ENCODE assay signal across 8 mouse cellular contexts in genomic region chr10:59898935-59899334, GRCm38 (mm10). TPM values are rescaled to one million over a fixed set of nuclear protein-coding genes. Genes with fewer than 3 reads are reported as not detected.
A peak's percentile ranks its signal among the peaks of the same experiment; 100 is the strongest.
DNase-seq lines count a peak whose midpoint lies in the region; ATAC-seq and TF ChIP-seq lines count a peak whose summit lies in the region.

No protein-coding gene starts in this region.

- no peaks in the 10 kb centered on the region for H3K9me3 ChIP-seq in heart, embryonic 13.5 days
- no peaks in the 10 kb centered on the region for H3K9me3 ChIP-seq in MEL (replicated peaks; ENCODE audit: insufficient read depth, low read length)
- no peaks in the 10 kb centered on the region for H3K9me3 ChIP-seq in hindbrain, embryonic 11.5 days (ENCODE audit: control insufficient read depth, low read length)

- H3K27ac ChIP-seq in heart, embryonic 13.5 days (replicated peaks): peak overlapping the region; percentile 97
- H3K27ac ChIP-seq in MEL (ENCODE audit: control insufficient read depth, low read depth, low read length) (no peak overlapping the region), macrophage (peak overlapping the region; percentile 88)
- peak overlapping the region; percentile 99 for H3K27ac ChIP-seq in hindbrain, embryonic 11.5 days (ENCODE audit: low read depth, low read length)

- TF ChIP-seq CTCF in MEL (IDR thresholded peaks at IDR 0.05 in 2 of 3, conservative IDR thresholded peaks at IDR 0.05 in 1 of 3; ENCODE audit: control insufficient read depth in 1 of 3, insufficient read depth in 1 of 3, low read depth in 2 of 3, low read length in 3 of 3, poor library complexity in 1 of 3, severe bottlenecking in 1 of 3): no peak

- H3K27me3 ChIP-seq in heart, embryonic 13.5 days (replicated peaks): no peaks in the 10 kb centered on the region
- H3K27me3 ChIP-seq in MEL (ENCODE audit: control insufficient read depth in 1 of 2, insufficient read depth in 2 of 2, low read length in 2 of 2): no peaks in the 10 kb centered on the region
- peaks cover 2% of the 10 kb centered on the region; the same call in 1 of the 2 replicates for H3K27me3 ChIP-seq in hindbrain, embryonic 11.5 days (ENCODE audit: control insufficient read depth, insufficient read depth, low read length)

- ATAC-seq in heart, embryonic 13.5 days (ENCODE audit: extremely low read depth, insufficient number of reproducible peaks, low FRiP score, low TSS enrichment): no peak
- ATAC-seq in hindbrain, embryonic 11.5 days (ENCODE audit: low FRiP score): no peak
- no peak for ATAC-seq in inflammation-experienced regulatory T-cells, adult 6 months

- no peak for TF ChIP-seq EP300 in MEL (IDR thresholded peaks at IDR 0.05; ENCODE audit: low read depth in 1 of 2, low read length in 2 of 2)

- H3K36me3 ChIP-seq in heart, embryonic 13.5 days: peaks cover 47% of the 10 kb centered on the region
- peaks cover 0 to 2% of the 10 kb centered on the region in 2 experiments; a peak in 1 of 4 replicates for H3K36me3 ChIP-seq in MEL (ENCODE audit: control insufficient read depth in 1 of 2, insufficient read depth in 2 of 2, low read length in 2 of 2)
- no peaks in the 10 kb centered on the region for H3K36me3 ChIP-seq in hindbrain, embryonic 11.5 days (ENCODE audit: control insufficient read depth, insufficient read depth, low read length)
- peaks cover 14% of the 10 kb centered on the region for H3K36me3 ChIP-seq in macrophage (ENCODE audit: inconsistent target)

- H3K4me1 ChIP-seq in heart, embryonic 13.5 days: peaks cover 80% of the 10 kb centered on the region
- H3K4me1 ChIP-seq in MEL (ENCODE audit: control insufficient read depth in 1 of 2, insufficient read depth in 2 of 2, low read length in 2 of 2): no peaks in the 10 kb centered on the region
- H3K4me1 ChIP-seq in hindbrain, embryonic 11.5 days (replicated peaks; ENCODE audit: control insufficient read depth, insufficient read depth, low read length): peaks cover 40% of the 10 kb centered on the region

- TF ChIP-seq RAD21 in MEL (IDR thresholded peaks at IDR 0.05; ENCODE audit: low read depth, low read length): no peak

- H3K4me3 ChIP-seq in heart, embryonic 13.5 days: 0 out of 2 replicates have a peak overlapping the region, but pooled peaks have one; percentile 27
- no peak overlapping the region for H3K4me3 ChIP-seq in MEL (ENCODE audit: control insufficient read depth in 1 of 2, insufficient read depth in 1 of 2, low read depth in 2 of 2, low read length in 2 of 2)
- H3K4me3 ChIP-seq in hindbrain, embryonic 11.5 days (ENCODE audit: low read depth, low read length): no peak overlapping the region
- H3K4me3 ChIP-seq in macrophage (ENCODE audit: inconsistent target): no peak overlapping the region

- H3K4me2 ChIP-seq in heart, embryonic 13.5 days: peak overlapping the region; percentile 63
- peak overlapping the region; percentile 39; the same call in 1 of the 2 replicates for H3K4me2 ChIP-seq in hindbrain, embryonic 11.5 days (replicated peaks; ENCODE audit: low read depth, low read length)

- no peak for DNase-seq in heart, postnatal 4 days
- no peak for DNase-seq in MEL (ENCODE audit: low read depth, low spot score)
- no peak for DNase-seq in hindbrain, embryonic 11.5 days (ENCODE audit: low spot score)
- DNase-seq in adrenal gland, postnatal 4 days (ENCODE audit: low spot score in 2 of 2): no peak
- DNase-seq in adrenal gland, postnatal 10 days: no peak

- no peak for TF ChIP-seq POLR2A in MEL (IDR thresholded peaks at IDR 0.05; ENCODE audit: control insufficient read depth in 1 of 2, insufficient read depth in 1 of 2, low read depth in 1 of 2, low read length in 2 of 2, poor library complexity in 1 of 2)

- peak overlapping the region; percentile 80 for H3K9ac ChIP-seq in heart, embryonic 13.5 days
- H3K9ac ChIP-seq in MEL (ENCODE audit: control insufficient read depth, low read depth, low read length, poor library complexity, severe bottlenecking): no peak overlapping the region
- H3K9ac ChIP-seq in hindbrain, embryonic 11.5 days (ENCODE audit: low read depth, low read length): peak overlapping the region; percentile 54

- WGBS in heart, embryonic 13.5 days: 42% methylated on average over 2 of the region's 2 CpGs
- WGBS in hindbrain, embryonic 11.5 days: 36% methylated on average over 2 of the region's 2 CpGs
- 55% methylated on average over 2 of the region's 2 CpGs for WGBS in macrophage (ENCODE audit: missing documents)

- H3K79me2 ChIP-seq in MEL (ENCODE audit: control insufficient read depth, insufficient read depth, low read length, poor library complexity) (no peaks in the 10 kb centered on the region), macrophage (ENCODE audit: inconsistent target) (no peaks in the 10 kb centered on the region)

TF ChIP-seq in MEL, 35 proteins besides CTCF, POLR2A, EP300 and RAD21:
- TF ChIP-seq ZNF384 (IDR thresholded peaks at IDR 0.05; ENCODE audit: low read depth, low read length): 0 out of 2 replicates have a peak, but pooled peaks have one; percentile 15
- TF ChIP-seq HCFC1 (IDR thresholded peaks at IDR 0.05; ENCODE audit: low read depth, low read length): no peak

RNA-seq across cellular contexts. Expression of gene Dnajb12, which starts 19.6 kb away (rescaled TPM):
- polyA plus RNA-seq in heart, embryonic 13.5 days (2015; fragmentation: Nextera tagmentation; extraction: Ambion mirVana): 22.9 and 23.7 TPM in 2 replicates
- 10 to 100 TPM; 39.6 to 41.1 TPM for total RNA-seq in heart, postnatal 4 days (2021)
- 13.3 and 17.2 TPM in 2 replicates for total RNA-seq in MEL (2012; rRNA removed)
- polyA plus RNA-seq in MEL (2012; ENCODE audit: insufficient read depth in 1 of 2, insufficient read length in 2 of 2, low read depth in 1 of 2, low replicate concordance in 2 of 2, missing spikeins in 1 of 2): 100 to 1,000 TPM in 1 of 2 experiments, 10 to 100 TPM in 1; 41.7 to 217 TPM
- polyA plus RNA-seq in hindbrain, embryonic 11.5 days (2014; fragmentation: Nextera tagmentation; extraction: Ambion mirVana): 22.0 and 22.6 TPM in 2 replicates
- 10 to 100 TPM; 22.6 to 37.6 (median 29.2) TPM for total RNA-seq in macrophage (2018; cell fraction: chromatin; rRNA removed)
- 10 to 100 TPM; 32.5 to 45.7 (median 37.8) TPM for total RNA-seq in macrophage (2018; cell fraction: cytosol; rRNA removed)
- 10 to 100 TPM; 26.1 to 38.9 (median 31.3) TPM for total RNA-seq in macrophage (2018; cell fraction: nucleus; rRNA removed)
- polyA plus RNA-seq in macrophage (2018): 24.9 to 38.2 TPM (median 31.2 TPM) in 3 replicates
- 10 to 100 TPM; 15.7 to 18.1 (median 17.4) TPM for polyA plus RNA-seq in inflammation-experienced regulatory T-cells, adult 6 months (2017; shearing (Covaris generic))
- total RNA-seq in adrenal gland, postnatal 4 days (2021): 10 to 100 TPM; 63.9 to 66.3 TPM
- 10 to 100 TPM; 45.4 to 52.7 TPM for total RNA-seq in adrenal gland, postnatal 10 days (2021)

RNA-seq across cellular contexts. Expression of gene Ddit4, which starts 52.7 kb away (rescaled TPM):
- polyA plus RNA-seq in heart, embryonic 13.5 days (2015; fragmentation: Nextera tagmentation; extraction: Ambion mirVana): 19.7 and 24.5 TPM in 2 replicates
- 10 to 100 TPM; 31.4 to 36.9 TPM for total RNA-seq in heart, postnatal 4 days (2021)
- total RNA-seq in MEL (2012; rRNA removed): 2.6 and 40.6 TPM in 2 replicates
- polyA plus RNA-seq in MEL (2012; ENCODE audit: insufficient read depth in 1 of 2, insufficient read length in 2 of 2, low read depth in 1 of 2, low replicate concordance in 2 of 2, missing spikeins in 1 of 2): 10 to 100 TPM in 1 of 2 experiments, not detected in 1; 11.6 TPM
- polyA plus RNA-seq in hindbrain, embryonic 11.5 days (2014; fragmentation: Nextera tagmentation; extraction: Ambion mirVana): 4.6 and 5.5 TPM in 2 replicates
- total RNA-seq in macrophage (2018; cell fraction: chromatin; rRNA removed): 1 to 10 TPM in 18 of 26 experiments, under 1 TPM in 5, not detected in 3; 0.55 to 7.6 (median 2.5) TPM
- total RNA-seq in macrophage (2018; cell fraction: cytosol; rRNA removed): 1 to 10 TPM in 22 of 26 experiments, under 1 TPM in 4; 0.42 to 9.0 (median 3.0) TPM
- total RNA-seq in macrophage (2018; cell fraction: nucleus; rRNA removed): 10 to 100 TPM in 1 of 26 experiments, 1 to 10 TPM in 23, under 1 TPM in 2; 0.77 to 10.4 (median 3.8) TPM
- 2.2 to 4.5 TPM (median 4.1 TPM) in 3 replicates for polyA plus RNA-seq in macrophage (2018)
- 10 to 100 TPM; 11.5 to 25.9 (median 14.4) TPM for polyA plus RNA-seq in inflammation-experienced regulatory T-cells, adult 6 months (2017; shearing (Covaris generic))
- 10 to 100 TPM; 59.7 to 80.6 TPM for total RNA-seq in adrenal gland, postnatal 4 days (2021)
- total RNA-seq in adrenal gland, postnatal 10 days (2021): 100 to 1,000 TPM in 1 of 2 experiments, 10 to 100 TPM in 1; 46.2 to 129 TPM
